Mouse (Mus musculus) hindbrain, embryonic 16.5 days (tissue): ENCODE measurements around the gene Qpctl. TPM values are rescaled to one million over a fixed set of nuclear protein-coding genes. Genes with fewer than 3 reads are reported as not detected.
A peak's percentile ranks its signal among the peaks of the same experiment; 100 is the strongest.

Experiments
- ATAC-seq: fragments of 200-750 bp; cut with Nextera tagmentation; 2 replicates; pipeline ENCODE4 v1.8.0; 2017; ENCODE audit warnings: moderate TSS enrichment, moderate library complexity
- H3K27ac ChIP-seq: fragments of 300-500 bp; sonication (generic); 2 replicates; pipeline ENCODE4 v1.5.1; 2014; ENCODE audit warnings: low read depth, mild to moderate bottlenecking, control low read depth, low read length, moderate library complexity
- H3K27me3 ChIP-seq: fragments of 300-500 bp; sonication (generic); replicated peaks from 2 replicates; pipeline ENCODE4 v1.6.1; 2014; ENCODE audit warnings: low read length; ENCODE audit not compliant: control insufficient read depth, insufficient read depth
- H3K36me3 ChIP-seq: fragments of 300-500 bp; sonication (generic); 2 replicates; pipeline ENCODE4 v1.6.1; 2014; ENCODE audit warnings: mild to moderate bottlenecking, low read length, moderate library complexity, mixed read lengths; ENCODE audit not compliant: control insufficient read depth, insufficient read depth
- H3K4me1 ChIP-seq: fragments of 300-500 bp; sonication (generic); 2 replicates; pipeline ENCODE4 v1.6.1; 2014; ENCODE audit warnings: low read depth, low read length; ENCODE audit not compliant: control insufficient read depth, insufficient read depth
- H3K4me2 ChIP-seq: fragments of 300-500 bp; sonication (generic); 2 replicates; pipeline ENCODE4 v1.6.1; 2014; ENCODE audit warnings: mild to moderate bottlenecking, low read length, control low read depth, moderate library complexity
- H3K4me3 ChIP-seq: fragments of 300-500 bp; sonication (generic); 2 replicates; pipeline ENCODE4 v1.5.1; 2014; ENCODE audit warnings: mild to moderate bottlenecking, low read length, control low read depth, moderate library complexity
- H3K9ac ChIP-seq: fragments of 300-500 bp; sonication (generic); 2 replicates; pipeline ENCODE4 v1.6.1; 2014; ENCODE audit warnings: low read depth, mild to moderate bottlenecking, control low read depth, low read length, moderate library complexity
- H3K9me3 ChIP-seq: fragments of 300-500 bp; sonication (generic); 2 replicates; pipeline ENCODE4 v1.6.1; 2014; ENCODE audit warnings: mild to moderate bottlenecking, low read length, moderate library complexity; ENCODE audit not compliant: control insufficient read depth
- whole genome bisulfite sequencing: fragments of 180-500 bp; shearing (Covaris S2); extraction: QIAGEN DNeasy Blood & Tissue Kit; methylation state at CpG from one replicate; pipeline ENCODE4 v1.1.7; 2014; 5-methylcytosine and 5-hydroxymethylcytosine counted together
- microRNA counts: library from miRNA; unstranded; fragments of <30 nt; microRNA quantifications from one replicate; lab custom pipeline; 2016
- microRNA-seq: library from miRNA; unstranded; fragments of <30 nt; microRNA quantifications from one replicate; pipeline ENCODE4, GENCODE M21; 2017
- polyA plus RNA-seq: library from polyadenylated mRNA; unstranded; fragments of >200 nt; fragmentation: Nextera tagmentation; extraction: Ambion mirVana; gene quantifications from 2 replicates; pipeline ENCODE4 v1.2.1, GENCODE M21; 2015

Qpctl gene
- polyA plus RNA-seq, 1 experiment from 2014 or later, result 26.3 TPM

DNA sequence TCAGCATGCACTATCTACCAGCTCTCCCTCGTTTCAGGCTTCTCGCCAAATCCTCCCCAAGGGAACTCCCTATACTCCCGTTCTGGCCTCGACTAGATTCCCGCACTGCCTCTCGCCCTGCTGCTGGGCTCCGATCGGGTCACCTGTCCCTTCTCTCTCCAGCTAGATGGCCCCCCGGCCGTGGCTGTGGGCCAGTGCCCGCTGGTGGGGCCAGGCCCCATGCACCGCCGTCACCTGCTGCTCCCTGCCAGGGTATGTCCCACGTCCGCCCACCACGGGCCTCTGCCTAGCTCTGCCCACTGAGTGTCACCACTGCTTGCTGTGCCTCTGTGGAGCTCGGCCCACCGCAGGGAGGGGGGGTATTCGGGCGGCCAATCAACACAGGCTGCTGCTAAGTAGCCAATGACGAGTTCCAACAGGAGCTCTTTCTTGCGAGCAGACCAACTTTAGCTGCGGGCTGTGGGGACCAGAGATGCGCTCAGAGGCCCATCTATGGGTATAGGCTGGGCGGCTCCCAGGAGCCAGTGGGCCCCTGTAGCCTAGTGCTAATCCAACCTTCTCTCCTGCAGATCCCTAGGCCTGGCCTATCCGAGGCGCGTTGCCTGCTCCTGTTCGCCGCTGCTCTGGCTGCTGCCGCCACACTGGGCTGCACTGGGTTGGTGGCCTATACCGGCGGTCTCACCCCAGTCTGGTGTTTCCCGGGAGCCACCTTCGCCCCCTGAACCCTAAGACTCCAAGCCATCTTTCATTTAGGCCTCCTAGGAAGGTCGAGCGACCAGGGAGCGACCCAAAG lies 56.5 kb downstream of the Qpctl start:
- peaks cover 34% of the 10 kb centered on the region for H3K4me1 ChIP-seq
- WGBS, result 6% methylated on average over 37 of the region's 38 CpGs
- H3K27me3 ChIP-seq, result peaks cover 20% of the 10 kb centered on the region
- no peak overlapping the region; the same call in 1 of the 2 replicates for H3K9ac ChIP-seq
- H3K36me3 ChIP-seq, result peaks cover 21% of the 10 kb centered on the region
- H3K27ac ChIP-seq, result peak overlapping the region; percentile 9; the same call in 1 of the 2 replicates
- H3K9me3 ChIP-seq, result no peaks in the 10 kb centered on the region
- H3K4me2 ChIP-seq, result peak overlapping the region; percentile 99
- ATAC-seq, result peak; percentile 58
- no peak overlapping the region for H3K4me3 ChIP-seq

DNA sequence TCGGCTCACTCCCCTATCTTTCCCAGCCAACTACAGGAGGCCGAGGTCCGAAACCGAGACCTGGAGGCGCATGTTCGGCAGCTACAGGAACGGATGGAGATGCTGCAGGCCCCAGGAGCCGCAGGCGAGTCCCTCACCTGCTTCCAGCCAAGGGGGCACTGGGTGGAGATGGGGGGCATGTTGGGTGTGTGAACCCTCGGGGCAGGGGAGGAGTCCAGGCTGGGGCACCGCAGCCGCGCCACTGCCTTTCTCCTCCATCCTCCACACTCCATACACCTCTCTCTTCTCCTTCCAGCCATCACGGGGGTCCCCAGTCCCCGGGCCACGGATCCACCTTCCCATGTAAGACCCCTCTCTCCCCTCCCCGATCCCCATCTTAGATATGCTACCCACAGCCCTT lies 57.2 kb downstream of the Qpctl start:
- peaks cover 34% of the 10 kb centered on the region for H3K4me1 ChIP-seq
- no peak for ATAC-seq
- H3K9me3 ChIP-seq, result no peaks in the 10 kb centered on the region
- H3K4me3 ChIP-seq, result no peak overlapping the region
- H3K36me3 ChIP-seq, result peaks cover 25% of the 10 kb centered on the region
- no peak overlapping the region for H3K27ac ChIP-seq
- H3K9ac ChIP-seq, result no peak overlapping the region
- H3K4me2 ChIP-seq, result no peak overlapping the region; the same call in 1 of the 2 replicates
- 42% methylated on average over 17 of the region's 17 CpGs for WGBS
- peaks cover 20% of the 10 kb centered on the region for H3K27me3 ChIP-seq

MicroRNA genes within 50 kb of the gene (microRNA counts, 519-probe panel; counts per million panel counts)
- 1,913 counts per million, percentile 24 among the panel's probes with 10 or more counts for microRNA mmu-miR-330 (lab: Ali Mortazavi, UCI)

Small RNA genes within 50 kb of the gene (microRNA-seq; reads per million reads assigned to microRNA genes)
- gene Mir330, result 571 reads per million, percentile 71 among the genes with 10 or more reads in this experiment

Other genes starting within 250 kb of the Qpctl start
- gene Ccdc61, start 238.9 kb downstream of the Qpctl start, polyA plus RNA-seq, result 29.1 and 35.7 TPM in 2 replicates
- gene Nova2, start 223.4 kb downstream of the Qpctl start, polyA plus RNA-seq, result 10.4 and 12.3 TPM in 2 replicates
- 0.65 and 0.85 TPM in 2 replicates for gene Nanos2, start 161.9 kb downstream of the Qpctl start, polyA plus RNA-seq
- 5.8 and 6.3 TPM in 2 replicates for gene Mypop, start 158.0 kb downstream of the Qpctl start, polyA plus RNA-seq
- gene Irf2bp1, start 145.2 kb downstream of the Qpctl start, polyA plus RNA-seq, result 26.8 and 27.3 TPM in 2 replicates
- not detected in 2 replicates for gene Foxa3, start 125.8 kb downstream of the Qpctl start, polyA plus RNA-seq
- gene Sympk, start 124.9 kb downstream of the Qpctl start, polyA plus RNA-seq, result 24.1 and 27.5 TPM in 2 replicates
- gene Rsph6a, start 94.6 kb downstream of the Qpctl start, polyA plus RNA-seq, result 0.17 and 0.40 TPM in 2 replicates
- 29.1 and 30.0 TPM in 2 replicates for gene Dmwd, start 73.1 kb downstream of the Qpctl start, polyA plus RNA-seq
- gene Dmpk, start 65.4 kb downstream of the Qpctl start, polyA plus RNA-seq, result 8.0 and 12.3 TPM in 2 replicates
- 1.9 and 2.9 TPM in 2 replicates for gene Six5, start 54.7 kb downstream of the Qpctl start, polyA plus RNA-seq
- 7.0 and 8.8 TPM in 2 replicates for gene Gm4969, start 30.9 kb downstream of the Qpctl start, polyA plus RNA-seq
- gene Fbxo46, start 29.4 kb downstream of the Qpctl start, polyA plus RNA-seq, result 16.4 and 17.7 TPM in 2 replicates
- gene Snrpd2, start 431 bp upstream of the Qpctl start, polyA plus RNA-seq, result 107 and 110 TPM in 2 replicates
- gene Gipr, start 16.8 kb upstream of the Qpctl start, polyA plus RNA-seq, result 2.0 and 2.9 TPM in 2 replicates
- 9.4 and 12.3 TPM in 2 replicates for gene Eml2, start 27.1 kb upstream of the Qpctl start, polyA plus RNA-seq
- gene Gpr4, start 63.2 kb upstream of the Qpctl start, polyA plus RNA-seq, result 3.1 and 4.4 TPM in 2 replicates
- gene Opa3, start 79.0 kb upstream of the Qpctl start, polyA plus RNA-seq, result 39.9 and 41.5 TPM in 2 replicates
- gene Vasp, start 122.5 kb upstream of the Qpctl start, polyA plus RNA-seq, result 39.9 and 42.9 TPM in 2 replicates
- gene Ppm1n, start 130.8 kb upstream of the Qpctl start, polyA plus RNA-seq, result 0.79 and 1.5 TPM in 2 replicates
- gene Rtn2, start 133.3 kb upstream of the Qpctl start, polyA plus RNA-seq, result 124 and 126 TPM in 2 replicates
- 0.06 and 0.10 TPM in 2 replicates for gene Fosb, start 160.8 kb upstream of the Qpctl start, polyA plus RNA-seq
- gene Ercc1, start 195.5 kb upstream of the Qpctl start, polyA plus RNA-seq, result 80.6 and 87.2 TPM in 2 replicates
- gene Cd3eap, start 210.2 kb upstream of the Qpctl start, polyA plus RNA-seq, result 23.1 and 23.6 TPM in 2 replicates
- gene Ppp1r13l, start 210.5 kb upstream of the Qpctl start, polyA plus RNA-seq, result 1.5 and 1.9 TPM in 2 replicates
- gene Ercc2, start 232.7 kb upstream of the Qpctl start, polyA plus RNA-seq, result 22.6 and 25.1 TPM in 2 replicates